Mouse (Mus musculus): ENCODE results near the gene Wbp2nl. TPM values are rescaled to one million over a fixed set of nuclear protein-coding genes. Genes with fewer than 3 reads are reported as not detected.

Gene Wbp2nl
- total and polyA plus RNA-seq, 3 experiments: not detected

GRCm38 (mm10) chr15:82341036-82341501 lies 42.3 kb downstream of the Wbp2nl start (continued):
- TF ChIP-seq EP300 (IDR thresholded peaks at IDR 0.05; ENCODE audit: low read depth in 1 of 2, low read length in 2 of 2) (no peak; a peak in 1 of 4 replicates), ZMIZ1 (IDR thresholded peaks at IDR 0.05; ENCODE audit: low read depth, low read length) (no peak; the same call in 1 of the 2 replicates)

- Histone ChIP-seq H3K9ac (ENCODE audit: control insufficient read depth, low read depth, low read length, poor library complexity, severe bottlenecking) (peak overlapping the region; percentile 94), H3K4me3 (ENCODE audit: control insufficient read depth in 1 of 2, insufficient read depth in 1 of 2, low read depth in 2 of 2, low read length in 2 of 2) (peak overlapping the region; percentile 78 to 79), H3K27ac (ENCODE audit: control insufficient read depth, low read depth, low read length) (peak overlapping the region; percentile 99), H3K36me3 (ENCODE audit: control insufficient read depth in 1 of 2, insufficient read depth in 2 of 2, low read length in 2 of 2) (peaks cover 0 to 42% of the 10 kb centered on the region in 2 experiments; a peak in 2 of 4 replicates), H3K79me2 (ENCODE audit: control insufficient read depth, insufficient read depth, low read length, poor library complexity) (peaks cover 35% of the 10 kb centered on the region), H3K27me3 (ENCODE audit: control insufficient read depth in 1 of 2, insufficient read depth in 2 of 2, low read length in 2 of 2) (no peaks in the 10 kb centered on the region), H3K4me1 (ENCODE audit: control insufficient read depth in 1 of 2, insufficient read depth in 2 of 2, low read length in 2 of 2) (peaks cover 16 to 50% of the 10 kb centered on the region in 2 experiments), H3K9me3 (replicated peaks; ENCODE audit: insufficient read depth, low read length) (no peaks in the 10 kb centered on the region)
- DNase-seq (ENCODE audit: low read depth, low spot score): peak; percentile 99
- peak; percentile 30; the same call in 1 of the 2 replicates for TF ChIP-seq CHD1 (IDR thresholded peaks at IDR 0.05; ENCODE audit: low read depth, low read length)
- TF ChIP-seq KAT2A (conservative IDR thresholded peaks at IDR 0.05; ENCODE audit: low read depth, low read length): peak; percentile 58
- TF ChIP-seq NELFE (IDR thresholded peaks at IDR 0.05; ENCODE audit: low read depth, low read length): peak; percentile 88
- TF ChIP-seq ZMIZ1 (IDR thresholded peaks at IDR 0.05; ENCODE audit: low read depth, low read length): peak; percentile 90
- peak; percentile 99 to 100 for TF ChIP-seq EP300 (IDR thresholded peaks at IDR 0.05; ENCODE audit: low read depth in 1 of 2, low read length in 2 of 2)
- peak; percentile 92 for TF ChIP-seq RCOR1 (IDR thresholded peaks at IDR 0.05; ENCODE audit: low read depth, low read length)
- TF ChIP-seq MEF2A (IDR thresholded peaks at IDR 0.05; ENCODE audit: extremely low read depth, insufficient replicate concordance, low read depth, low read length, poor library complexity, severe bottlenecking): peak; percentile 78; the same call in 1 of the 2 replicates
- TF ChIP-seq MYC (IDR thresholded peaks at IDR 0.05; ENCODE audit: low read depth, low read length): peak; percentile 99
- peak; percentile 94 for TF ChIP-seq MAZ (IDR thresholded peaks at IDR 0.05; ENCODE audit: low read depth, low read length)
- TF ChIP-seq MXI1 (IDR thresholded peaks at IDR 0.05; ENCODE audit: low read depth, low read length): peak; percentile 89
- TF ChIP-seq RAD21 (IDR thresholded peaks at IDR 0.05; ENCODE audit: low read depth, low read length): no peak
- peak; percentile 85 for TF ChIP-seq ELF1 (IDR thresholded peaks at IDR 0.05; ENCODE audit: low read depth, low read length)
- TF ChIP-seq HCFC1 (IDR thresholded peaks at IDR 0.05; ENCODE audit: low read depth, low read length): peak; percentile 75
- no peak for TF ChIP-seq UBTF (IDR thresholded peaks at IDR 0.05; ENCODE audit: borderline replicate concordance, insufficient read depth, low read depth, low read length)
- TF ChIP-seq E2F4 (IDR thresholded peaks at IDR 0.05; ENCODE audit: borderline replicate concordance, low read depth, low read length): no peak
- TF ChIP-seq TAL1 (IDR thresholded peaks at IDR 0.05; ENCODE audit: low read length): peak; percentile 100
- TF ChIP-seq ZKSCAN1 (IDR thresholded peaks at IDR 0.05; ENCODE audit: low read depth, low read length): no peak
- TF ChIP-seq JUND (IDR thresholded peaks at IDR 0.05; ENCODE audit: low read depth, low read length): peak; percentile 89
- TF ChIP-seq MAFK (IDR thresholded peaks at IDR 0.05; ENCODE audit: borderline replicate concordance, low read depth, low read length): peak; percentile 88
- peak; percentile 100 for TF ChIP-seq ETS1 (IDR thresholded peaks at IDR 0.05; ENCODE audit: low read depth, low read length)
- TF ChIP-seq MAX (IDR thresholded peaks at IDR 0.05; ENCODE audit: low read length): peak; percentile 92
- peak; percentile 45 for TF ChIP-seq CHD2 (IDR thresholded peaks at IDR 0.05; ENCODE audit: low read length)
- TF ChIP-seq ZC3H11A (IDR thresholded peaks at IDR 0.05; ENCODE audit: low read depth, low read length): no peak
- TF ChIP-seq TCF12 (IDR thresholded peaks at IDR 0.05; ENCODE audit: low read depth, low read length): peak; percentile 100
- TF ChIP-seq USF2 (IDR thresholded peaks at IDR 0.05; ENCODE audit: borderline replicate concordance in 1 of 2, insufficient read depth in 1 of 2, low read depth in 1 of 2, low read length in 2 of 2): no peak
- no peak for TF ChIP-seq NRF1 (IDR thresholded peaks at IDR 0.05; ENCODE audit: insufficient read depth, low read depth, low read length, poor library complexity, severe bottlenecking)
- TF ChIP-seq POLR2A (IDR thresholded peaks at IDR 0.05; ENCODE audit: control insufficient read depth in 1 of 2, insufficient read depth in 1 of 2, low read depth in 1 of 2, low read length in 2 of 2, poor library complexity in 1 of 2): peak in 1 of 2 experiments; percentile 89; a peak in 3 of 4 replicates
- TF ChIP-seq SMC3 (IDR thresholded peaks at IDR 0.05; ENCODE audit: low read depth, low read length): no peak
- TF ChIP-seq MYB (IDR thresholded peaks at IDR 0.05; ENCODE audit: low read depth, low read length): peak; percentile 82
- peak; percentile 42; the same call in 1 of the 2 replicates for TF ChIP-seq ZNF384 (IDR thresholded peaks at IDR 0.05; ENCODE audit: low read depth, low read length)
- TF ChIP-seq SIN3A (IDR thresholded peaks at IDR 0.05; ENCODE audit: low read length): peak; percentile 95
- TF ChIP-seq GATA1 (IDR thresholded peaks at IDR 0.05; ENCODE audit: low read depth, low read length): peak; percentile 100
These were observed 43.2 kb downstream of the Wbp2nl start for GRCm38 (mm10) chr15:82341675-82342542.
